In the genomic region with DNA sequence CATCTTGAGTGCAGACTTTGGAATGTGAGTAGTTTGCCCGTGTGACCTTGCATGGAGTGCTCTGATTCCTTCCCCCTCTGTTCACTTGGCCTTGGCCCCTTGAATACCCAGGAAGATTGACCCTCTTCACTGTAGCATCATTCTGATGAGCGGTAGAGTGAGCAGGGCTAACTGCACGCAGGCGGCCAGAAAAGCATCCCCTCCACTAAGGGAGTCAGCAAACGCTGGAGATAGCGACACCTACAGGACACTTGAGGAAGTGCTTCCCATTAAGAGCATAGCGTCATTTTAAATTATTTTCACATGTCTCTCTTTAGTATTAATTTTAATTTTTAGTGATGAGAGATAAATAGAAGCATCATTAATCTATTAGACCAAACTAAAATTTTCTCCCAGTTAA, we compare ENCODE assay signal across 8 mouse cellular contexts. TPM values are rescaled to one million over a fixed set of nuclear protein-coding genes. Genes with fewer than 3 reads are reported as not detected.
DNase-seq lines count a peak whose midpoint lies in the region; TF ChIP-seq lines count a peak whose summit lies in the region.

No protein-coding gene starts in this region.

- WGBS in embryonic facial prominence, embryonic 10.5 days = 22% methylated on average over 7 of the region's 7 CpGs

- intact Hi-C loops in gastrocnemius, adult 2 months (cut with DNase I) = loop anchor here (1.0 to 10.0 kb wide), 3 partner anchors 139 to 329 kb away; no protein-coding TSS in a partner anchor

- no peaks in the 10 kb centered on the region for H3K9me3 ChIP-seq in embryonic facial prominence, embryonic 10.5 days

- no peaks in the 10 kb centered on the region for H3K36me3 ChIP-seq in embryonic facial prominence, embryonic 10.5 days (replicated peaks)

- no peaks in the 10 kb centered on the region for H3K27me3 ChIP-seq in embryonic facial prominence, embryonic 10.5 days (replicated peaks; ENCODE audit: low read depth, poor library complexity, severe bottlenecking)

- H3K27ac ChIP-seq in gastrocnemius, adult 2 months = no peak overlapping the region
- no peak overlapping the region for H3K27ac ChIP-seq in embryonic facial prominence, embryonic 10.5 days (replicated peaks)

- H3K4me3 ChIP-seq in gastrocnemius, adult 2 months = no peak overlapping the region
- no peak overlapping the region for H3K4me3 ChIP-seq in embryonic facial prominence, embryonic 10.5 days

- DNase-seq in gastrocnemius, adult 2 months = peak; percentile 52
- no peak for DNase-seq in gastrocnemius, postnatal 25 days
- peak; percentile 42 for DNase-seq in 3T3-L1 (ENCODE audit: low read depth, low spot score)
- peak; percentile 25 to 31 for DNase-seq in adrenal gland, adult 18-20 months (ENCODE audit: low spot score in 2 of 2)
- DNase-seq in embryonic facial prominence, embryonic 10.5 days (ENCODE audit: low spot score) = peak; percentile 52
- peak; percentile 48 to 70 for DNase-seq in kidney, postnatal 25 days
- peak; percentile 29 for DNase-seq in neural tube, embryonic 10.5 days (ENCODE audit: extremely low spot score, low spot score)
- no peak for DNase-seq in layer of hippocampus, adult 8-10 months (ENCODE audit: low spot score in 2 of 2)

- peak; percentile 95; the same call in 1 of the 2 replicates for TF ChIP-seq CTCF in gastrocnemius, adult 2 months (IDR thresholded peaks at IDR 0.05)

- H3K4me1 ChIP-seq in embryonic facial prominence, embryonic 10.5 days = no peaks in the 10 kb centered on the region

RNA-seq across cellular contexts. Expression of a gene that starts 13.8 kb away (rescaled TPM):
- total RNA-seq in gastrocnemius, adult 2 months (2021) = 1 to 10 TPM in 1 of 2 experiments, under 1 TPM in 1; 0.95 to 1.7 TPM
- 1 to 10 TPM; 1.9 to 2.0 TPM for total RNA-seq in gastrocnemius, postnatal 25 days (2021)
- total RNA-seq in adrenal gland, adult 18-20 months (2021) = 1 to 10 TPM; 5.5 to 7.0 TPM
- 11.1 and 12.1 TPM in 2 replicates for polyA plus RNA-seq in embryonic facial prominence, embryonic 10.5 days (2016; fragmentation: Nextera tagmentation; extraction: Ambion mirVana)
- 10 to 100 TPM; 23.2 to 25.4 (median 24.1) TPM for total RNA-seq in layer of hippocampus, adult 8-10 months (2022)

Comparison
In these comparisons a context has a peak if more than half of its experiments do, and no peak if none do; other contexts are left out.
1. DNase-seq: peak in gastrocnemius, adult 2 months (single experiment), 3T3-L1 (single experiment), adrenal gland, adult 18-20 months (2 of 2), embryonic facial prominence, embryonic 10.5 days (single experiment), kidney, postnatal 25 days (2 of 2) and neural tube, embryonic 10.5 days (single experiment); none in gastrocnemius, postnatal 25 days (single experiment) and layer of hippocampus, adult 8-10 months (0 of 2).